Mouse (Mus musculus) CH12.LX (cell line): ENCODE measurements around the gene Ifng.

Experiments
- CHD1 ChIP-seq: IDR thresholded peaks from 2 replicates; pipeline ENCODE4 v1.6.1; 2012; ENCODE audit warnings: low read depth, low read length, improper control_type of control experiment, inconsistent platforms
- CTCF ChIP-seq, 2 experiments: IDR thresholded peaks in 1 of 2; conservative IDR thresholded peaks in 1 of 2; 2 replicates each; pipeline ENCODE4 v1.5.1; 2011 to 2012; ENCODE audit warnings: low read depth in 2 of 2, low read length in 2 of 2, improper control_type of control experiment in 1 of 2, inconsistent platforms in 1 of 2, mild to moderate bottlenecking in 1 of 2, moderate library complexity in 1 of 2
- E2F4 ChIP-seq: IDR thresholded peaks from 2 replicates; pipeline ENCODE4 v1.6.1; 2011; ENCODE audit warnings: low read depth, low read length, improper control_type of control experiment; ENCODE audit not compliant: insufficient replicate concordance
- ETS1 ChIP-seq: conservative IDR thresholded peaks from 2 replicates; pipeline ENCODE4 v1.6.1; 2012; ENCODE audit warnings: low read depth, mild to moderate bottlenecking, inconsistent platforms, low read length, improper control_type of control experiment, moderate library complexity
- HCFC1 ChIP-seq: IDR thresholded peaks from 2 replicates; pipeline ENCODE4 v1.6.1; 2012; ENCODE audit warnings: low read depth, mild to moderate bottlenecking, inconsistent platforms, low read length, improper control_type of control experiment
- MAZ ChIP-seq: IDR thresholded peaks from 2 replicates; pipeline ENCODE4 v1.6.1; 2012; ENCODE audit warnings: low read depth, mild to moderate bottlenecking, inconsistent platforms, low read length, improper control_type of control experiment, moderate library complexity
- MXI1 ChIP-seq: IDR thresholded peaks from 2 replicates; pipeline ENCODE4 v1.6.1; 2011; ENCODE audit warnings: mild to moderate bottlenecking, low read depth, low read length, improper control_type of control experiment
- POLR2A ChIP-seq: IDR thresholded peaks from 2 replicates; pipeline ENCODE4 v1.6.1; 2011; ENCODE audit warnings: low read depth, mild to moderate bottlenecking, improper control_type of control experiment, low read length
- POLR2AphosphoS2 ChIP-seq: IDR thresholded peaks from 2 replicates; pipeline ENCODE4 v1.6.1; 2011; ENCODE audit warnings: low read depth, low read length, improper control_type of control experiment
- UBTF ChIP-seq: IDR thresholded peaks from 2 replicates; pipeline ENCODE4 v1.6.1; 2012; ENCODE audit warnings: low read depth, mild to moderate bottlenecking, inconsistent platforms, low read length, improper control_type of control experiment, moderate library complexity
- USF1 ChIP-seq: IDR thresholded peaks from 2 replicates; pipeline ENCODE4 v1.6.1; 2014; ENCODE audit warnings: low read depth, mild to moderate bottlenecking, inconsistent platforms, low read length, improper control_type of control experiment
- USF2 ChIP-seq: conservative IDR thresholded peaks from 2 replicates; pipeline ENCODE4 v1.6.1; 2011; ENCODE audit warnings: low read depth, low read length, improper control_type of control experiment
- ZKSCAN1 ChIP-seq: IDR thresholded peaks from 2 replicates; pipeline ENCODE4 v1.6.1; 2012; ENCODE audit warnings: low read depth, inconsistent platforms, low read length, improper control_type of control experiment, borderline replicate concordance
- ZMIZ1 ChIP-seq: IDR thresholded peaks from 2 replicates; pipeline ENCODE4 v1.6.1; 2012; ENCODE audit warnings: low read depth, mild to moderate bottlenecking, inconsistent platforms, low read length, improper control_type of control experiment

GRCm38 (mm10) chr10:118420896-118421295 is 19.9 kb upstream of the Ifng start:
- TF ChIP-seq CTCF (conservative IDR thresholded peaks at IDR 0.05 in 1 of 2, IDR thresholded peaks at IDR 0.05 in 1 of 2; ENCODE audit: low read depth in 2 of 2, low read length in 2 of 2), result no peak
- TF ChIP-seq ZMIZ1, result no peak
- TF ChIP-seq ZKSCAN1, result no peak
- no peak for TF ChIP-seq MAZ
- no peak for TF ChIP-seq E2F4
- no peak for TF ChIP-seq HCFC1
- TF ChIP-seq USF2, result no peak
- TF ChIP-seq POLR2A, result no peak
- no peak for TF ChIP-seq ETS1
- TF ChIP-seq MXI1, result no peak
- TF ChIP-seq USF1, result no peak
- no peak for TF ChIP-seq UBTF
- no peak for TF ChIP-seq CHD1
- TF ChIP-seq POLR2AphosphoS2, result no peak
